Mouse (Mus musculus): ENCODE results near the gene Kif27. TPM values are rescaled to one million over a fixed set of nuclear protein-coding genes. Genes with fewer than 3 reads are reported as not detected.
A peak's percentile ranks its signal among the peaks of the same experiment; 100 is the strongest.

Gene Kif27
- polyA plus RNA-seq, 1 experiment from 2014 or later, result 1.0 TPM

- H3K36me3 ChIP-seq (ENCODE audit: control insufficient read depth, insufficient read depth, low read length), result no peaks in the 10 kb centered on the region
- H3K4me1 ChIP-seq (ENCODE audit: control insufficient read depth, insufficient read depth, low read length), result no peaks in the 10 kb centered on the region
- ATAC-seq (ENCODE audit: insufficient number of reproducible peaks, low FRiP score, low TSS enrichment, low read depth) (no peak), DNase-seq (ENCODE audit: low spot score) (no peak)
- H3K27ac ChIP-seq (replicated peaks; ENCODE audit: low read depth, low read length), result no peak overlapping the region
- no peaks in the 10 kb centered on the region for H3K9me3 ChIP-seq (ENCODE audit: control insufficient read depth, low read length)
- no peak overlapping the region for H3K9ac ChIP-seq (ENCODE audit: low read length)
- H3K4me2 ChIP-seq (ENCODE audit: low read depth, severe bottlenecking), result no peak overlapping the region
- WGBS, result 91% methylated on average over 3 of the region's 3 CpGs
- no peaks in the 10 kb centered on the region for H3K27me3 ChIP-seq (ENCODE audit: control insufficient read depth, insufficient read depth, low read length)
- no peak overlapping the region for H3K4me3 ChIP-seq (ENCODE audit: low read depth, low read length)
These were observed 78.4 kb downstream of the Kif27 start for GRCm38 (mm10) chr13:58280528-58280927.

GRCm38 (mm10) chr13:58276256-58276655, 82.7 kb downstream of the Kif27 start:
- no peak overlapping the region for H3K4me2 ChIP-seq (ENCODE audit: low read depth, severe bottlenecking)
- ATAC-seq (ENCODE audit: insufficient number of reproducible peaks, low FRiP score, low TSS enrichment, low read depth) (no peak), DNase-seq (ENCODE audit: low spot score) (no peak)
- H3K9me3 ChIP-seq (ENCODE audit: control insufficient read depth, low read length), result no peaks in the 10 kb centered on the region
- H3K27ac ChIP-seq (replicated peaks; ENCODE audit: low read depth, low read length), result no peak overlapping the region
- no peaks in the 10 kb centered on the region for H3K36me3 ChIP-seq (ENCODE audit: control insufficient read depth, insufficient read depth, low read length)
- 81% methylated on average over 10 of the region's 10 CpGs for WGBS
- H3K9ac ChIP-seq (ENCODE audit: low read length), result no peak overlapping the region
- H3K4me1 ChIP-seq (ENCODE audit: control insufficient read depth, insufficient read depth, low read length), result peaks cover 4% of the 10 kb centered on the region; the same call in 1 of the 2 replicates
- no peak overlapping the region for H3K4me3 ChIP-seq (ENCODE audit: low read depth, low read length)
- peaks cover 3% of the 10 kb centered on the region for H3K27me3 ChIP-seq (ENCODE audit: control insufficient read depth, insufficient read depth, low read length)

- no peaks in the 10 kb centered on the region for H3K9me3 ChIP-seq (ENCODE audit: control insufficient read depth, low read length)
- peak within 1 kb of the TSS; percentile 71 for H3K4me3 ChIP-seq (ENCODE audit: low read depth, low read length)
- 73% methylated on average over 8 of the region's 8 CpGs for WGBS
- H3K27ac ChIP-seq (replicated peaks; ENCODE audit: low read depth, low read length), result no peak within 1 kb of the TSS; the same call in 1 of the 2 replicates
- ATAC-seq (ENCODE audit: insufficient number of reproducible peaks, low FRiP score, low TSS enrichment, low read depth) (no peak), DNase-seq (ENCODE audit: low spot score) (no peak)
- no peaks in the 10 kb centered on the region for H3K36me3 ChIP-seq (ENCODE audit: control insufficient read depth, insufficient read depth, low read length)
- peaks cover 4% of the 10 kb centered on the region; the same call in 1 of the 2 replicates for H3K4me1 ChIP-seq (ENCODE audit: control insufficient read depth, insufficient read depth, low read length)
- H3K9ac ChIP-seq (ENCODE audit: low read length), result peak within 1 kb of the TSS; percentile 77
- peak within 1 kb of the TSS; percentile 75 for H3K4me2 ChIP-seq (ENCODE audit: low read depth, severe bottlenecking)
- peaks cover 3% of the 10 kb centered on the region for H3K27me3 ChIP-seq (ENCODE audit: control insufficient read depth, insufficient read depth, low read length)
These were observed 83.3 kb downstream of the Kif27 start, which contains the start of gene Gkap1 for GRCm38 (mm10) chr13:58275599-58275998. Gkap1 (minus strand) TSS chr13:58275699.

DNA sequence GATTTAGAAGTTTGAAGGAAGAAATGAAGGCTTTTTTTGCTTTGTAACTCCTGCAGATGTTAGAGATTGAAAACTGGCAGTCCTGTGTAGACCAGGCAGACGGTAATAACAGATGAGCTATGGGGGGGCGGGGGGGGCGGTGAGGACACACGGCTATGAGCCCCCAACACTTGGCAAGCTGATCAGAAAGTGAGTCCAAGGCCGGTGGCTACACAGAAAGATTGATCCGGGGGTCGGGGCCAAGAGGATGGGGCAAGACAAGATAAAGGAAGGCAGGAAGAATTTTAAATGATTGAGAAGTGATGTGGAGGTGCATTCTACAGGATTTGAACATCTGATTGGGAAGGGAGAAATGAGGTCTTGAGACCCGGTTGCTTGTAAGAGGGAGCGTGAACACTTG, 83.8 kb downstream of the Kif27 start:
- H3K4me1 ChIP-seq (ENCODE audit: control insufficient read depth, insufficient read depth, low read length), result peaks cover 4% of the 10 kb centered on the region; the same call in 1 of the 2 replicates
- 21% methylated on average over 9 of the region's 9 CpGs for WGBS
- ATAC-seq (ENCODE audit: insufficient number of reproducible peaks, low FRiP score, low TSS enrichment, low read depth) (no peak), DNase-seq (ENCODE audit: low spot score) (no peak)
- H3K9me3 ChIP-seq (ENCODE audit: control insufficient read depth, low read length), result no peaks in the 10 kb centered on the region
- H3K27me3 ChIP-seq (ENCODE audit: control insufficient read depth, insufficient read depth, low read length), result peaks cover 3% of the 10 kb centered on the region
- H3K4me2 ChIP-seq (ENCODE audit: low read depth, severe bottlenecking), result peak overlapping the region; percentile 75
- no peak overlapping the region for H3K9ac ChIP-seq (ENCODE audit: low read length)
- peak overlapping the region; percentile 71 for H3K4me3 ChIP-seq (ENCODE audit: low read depth, low read length)
- H3K27ac ChIP-seq (replicated peaks; ENCODE audit: low read depth, low read length), result no peak overlapping the region
- no peaks in the 10 kb centered on the region for H3K36me3 ChIP-seq (ENCODE audit: control insufficient read depth, insufficient read depth, low read length)

- DNase-seq (ENCODE audit: low spot score) (peak; percentile 80), ATAC-seq (ENCODE audit: insufficient number of reproducible peaks, low FRiP score, low TSS enrichment, low read depth) (peak; percentile 81)
- H3K27me3 ChIP-seq (ENCODE audit: control insufficient read depth, insufficient read depth, low read length), result peaks cover 3% of the 10 kb centered on the region
- H3K27ac ChIP-seq (replicated peaks; ENCODE audit: low read depth, low read length), result no peak overlapping the region; the same call in 1 of the 2 replicates
- peak overlapping the region; percentile 77 for H3K9ac ChIP-seq (ENCODE audit: low read length)
- H3K4me2 ChIP-seq (ENCODE audit: low read depth, severe bottlenecking), result peak overlapping the region; percentile 75
- no peaks in the 10 kb centered on the region for H3K36me3 ChIP-seq (ENCODE audit: control insufficient read depth, insufficient read depth, low read length)
- WGBS, result under 1% methylated on average over 82 of the region's 84 CpGs
- H3K4me1 ChIP-seq (ENCODE audit: control insufficient read depth, insufficient read depth, low read length), result peaks cover 4% of the 10 kb centered on the region; the same call in 1 of the 2 replicates
- H3K4me3 ChIP-seq (ENCODE audit: low read depth, low read length), result peak overlapping the region; percentile 71
- H3K9me3 ChIP-seq (ENCODE audit: control insufficient read depth, low read length), result no peaks in the 10 kb centered on the region
These were observed 84.5 kb downstream of the Kif27 start for GRCm38 (mm10) chr13:58274259-58274991.

- peaks cover 4% of the 10 kb centered on the region; the same call in 1 of the 2 replicates for H3K4me1 ChIP-seq (ENCODE audit: control insufficient read depth, insufficient read depth, low read length)
- H3K9ac ChIP-seq (ENCODE audit: low read length), result peak overlapping the region; percentile 77
- H3K36me3 ChIP-seq (ENCODE audit: control insufficient read depth, insufficient read depth, low read length), result no peaks in the 10 kb centered on the region
- peak; percentile 68 for DNase-seq (ENCODE audit: low spot score)
- H3K9me3 ChIP-seq (ENCODE audit: control insufficient read depth, low read length), result no peaks in the 10 kb centered on the region
- peak overlapping the region; percentile 71 for H3K4me3 ChIP-seq (ENCODE audit: low read depth, low read length)
- H3K27me3 ChIP-seq (ENCODE audit: control insufficient read depth, insufficient read depth, low read length), result peaks cover 3% of the 10 kb centered on the region
- no peak overlapping the region; the same call in 1 of the 2 replicates for H3K27ac ChIP-seq (replicated peaks; ENCODE audit: low read depth, low read length)
- WGBS, result under 1% methylated on average over 99 of the region's 115 CpGs
- ATAC-seq (ENCODE audit: insufficient number of reproducible peaks, low FRiP score, low TSS enrichment, low read depth), result peak; percentile 46
- H3K4me2 ChIP-seq (ENCODE audit: low read depth, severe bottlenecking), result peak overlapping the region; percentile 75
These were observed 85.3 kb downstream of the Kif27 start for GRCm38 (mm10) chr13:58273411-58274258.

DNA sequence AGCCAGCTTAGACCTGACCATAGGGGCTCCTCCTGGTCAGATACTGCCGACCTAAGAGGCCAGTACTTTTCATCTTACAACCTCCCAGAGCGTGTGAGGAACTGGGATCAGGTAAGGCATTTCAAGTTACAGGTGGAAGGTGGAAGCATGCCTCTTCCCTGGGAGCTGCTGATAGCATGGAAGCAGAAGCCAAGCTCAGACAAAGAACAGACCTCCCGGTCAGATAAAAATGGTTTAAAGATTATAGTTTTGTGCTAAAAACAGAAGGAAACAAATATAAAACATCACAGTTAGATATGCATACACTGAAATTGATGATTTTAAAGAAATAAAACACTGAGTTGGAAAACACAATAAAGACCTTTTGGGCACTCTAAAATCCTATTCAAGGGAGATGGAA, 92.1 kb downstream of the Kif27 start:
- DNase-seq (ENCODE audit: low spot score) (no peak), ATAC-seq (ENCODE audit: insufficient number of reproducible peaks, low FRiP score, low TSS enrichment, low read depth) (no peak)
- 85% methylated on average over 3 of the region's 3 CpGs for WGBS
- no peaks in the 10 kb centered on the region for H3K4me1 ChIP-seq (ENCODE audit: control insufficient read depth, insufficient read depth, low read length)
- H3K36me3 ChIP-seq (ENCODE audit: control insufficient read depth, insufficient read depth, low read length), result no peaks in the 10 kb centered on the region
- no peak overlapping the region for H3K9ac ChIP-seq (ENCODE audit: low read length)
- H3K9me3 ChIP-seq (ENCODE audit: control insufficient read depth, low read length), result no peaks in the 10 kb centered on the region
- no peak overlapping the region for H3K4me2 ChIP-seq (ENCODE audit: low read depth, severe bottlenecking)
- no peaks in the 10 kb centered on the region for H3K27me3 ChIP-seq (ENCODE audit: control insufficient read depth, insufficient read depth, low read length)
- no peak overlapping the region for H3K4me3 ChIP-seq (ENCODE audit: low read depth, low read length)
- no peak overlapping the region for H3K27ac ChIP-seq (replicated peaks; ENCODE audit: low read depth, low read length)

DNA sequence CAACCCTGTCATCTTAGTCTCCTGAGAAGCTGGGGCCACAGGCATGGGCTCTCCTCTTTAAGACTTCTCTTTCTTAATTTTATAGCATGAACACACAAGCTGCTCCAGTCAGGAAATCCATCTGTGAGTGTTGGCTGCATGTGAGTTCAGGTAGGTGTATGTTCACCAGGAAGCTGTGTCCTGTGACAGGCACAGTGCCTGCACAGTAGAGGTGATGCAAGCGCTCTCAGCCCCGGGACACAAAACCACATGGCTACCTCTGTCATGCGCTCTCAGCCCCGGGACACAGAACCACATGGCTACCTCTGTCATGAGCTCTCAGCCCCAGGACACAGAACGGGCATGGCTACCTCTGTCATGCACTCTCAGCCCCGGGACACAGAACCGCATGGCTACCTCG, 95.4 kb downstream of the Kif27 start:
- ATAC-seq (ENCODE audit: insufficient number of reproducible peaks, low FRiP score, low TSS enrichment, low read depth) (no peak), DNase-seq (ENCODE audit: low spot score) (no peak)
- no peaks in the 10 kb centered on the region for H3K9me3 ChIP-seq (ENCODE audit: control insufficient read depth, low read length)
- no peak overlapping the region for H3K27ac ChIP-seq (replicated peaks; ENCODE audit: low read depth, low read length)
- no peaks in the 10 kb centered on the region for H3K27me3 ChIP-seq (ENCODE audit: control insufficient read depth, insufficient read depth, low read length)
- no peak overlapping the region for H3K4me2 ChIP-seq (ENCODE audit: low read depth, severe bottlenecking)
- H3K36me3 ChIP-seq (ENCODE audit: control insufficient read depth, insufficient read depth, low read length), result no peaks in the 10 kb centered on the region
- 81% methylated on average over 8 of the region's 8 CpGs for WGBS
- H3K4me1 ChIP-seq (ENCODE audit: control insufficient read depth, insufficient read depth, low read length), result no peaks in the 10 kb centered on the region
- no peak overlapping the region for H3K9ac ChIP-seq (ENCODE audit: low read length)
- H3K4me3 ChIP-seq (ENCODE audit: low read depth, low read length), result no peak overlapping the region

Data from limb, embryonic 11.5 days (tissue).